ENCODE assay signal across 8 mouse cellular contexts in genomic region chr7:18991660-18992293, GRCm38 (mm10). TPM values are rescaled to one million over a fixed set of nuclear protein-coding genes. Genes with fewer than 3 reads are reported as not detected.
DNase-seq lines count a peak whose midpoint lies in the region; ATAC-seq and TF ChIP-seq lines count a peak whose summit lies in the region.
"Had no signal": no experiment of that assay in that cellular context is flagged by ENCODE, and none has a peak within 500 bp of the region (broad histone marks: within the 10 kb centered on the region; RNA-seq: fewer than 3 reads in every experiment).

No protein-coding gene starts in this region.

- WGBS in lung, adult 2 months, result 2% methylated on average over 59 of the region's 59 CpGs
- WGBS in midbrain, postnatal 0 days, result under 1% methylated on average over 55 of the region's 59 CpGs

- no peaks in the 10 kb centered on the region for H3K4me1 ChIP-seq in lung, adult 2 months (ENCODE audit: control insufficient read depth, insufficient read depth, low read length)
- H3K4me1 ChIP-seq in bone marrow macrophage, adult 2 months (ENCODE audit: control insufficient read depth, insufficient read depth, low read length), result peaks cover 7% of the 10 kb centered on the region; the same call in 1 of the 2 replicates
- no peaks in the 10 kb centered on the region for H3K4me1 ChIP-seq in embryonic fibroblast, embryonic 13.5 days (ENCODE audit: control insufficient read depth, insufficient read depth, low read length)
- peaks cover 17% of the 10 kb centered on the region for H3K4me1 ChIP-seq in midbrain, postnatal 0 days (ENCODE audit: insufficient read depth, low read length)

- H3K9me3 ChIP-seq in midbrain, postnatal 0 days (ENCODE audit: low read length), result no peaks in the 10 kb centered on the region

- peak overlapping the region; percentile 74 for H3K9ac ChIP-seq in midbrain, postnatal 0 days (replicated peaks; ENCODE audit: low read length, poor library complexity, severe bottlenecking)

- peak overlapping the region; percentile 32 for H3K4me3 ChIP-seq in lung, adult 2 months (replicated peaks; ENCODE audit: extremely low read depth, low read depth, low read length)
- peak overlapping the region; percentile 48 for H3K4me3 ChIP-seq in bone marrow macrophage, adult 2 months (ENCODE audit: insufficient read depth, low read length)
- H3K4me3 ChIP-seq in embryonic fibroblast, embryonic 13.5 days (ENCODE audit: insufficient read depth, low read length), result peak overlapping the region; percentile 69
- H3K4me3 ChIP-seq in midbrain, postnatal 0 days (ENCODE audit: low read depth, low read length), result peak overlapping the region; percentile 61

- DNase-seq in lung, adult 2 months, result peak; percentile 33
- no peak for DNase-seq in lung, adult 18-20 months
- DNase-seq in induced T-regulatory cell, adult 2 months (ENCODE audit: low read depth), result peak; percentile 59
- peak; percentile 22 for DNase-seq in midbrain, postnatal 0 days (ENCODE audit: low spot score)

- no peaks in the 10 kb centered on the region; the same call in 1 of the 2 replicates for H3K36me3 ChIP-seq in midbrain, postnatal 0 days (ENCODE audit: insufficient read depth, low read length)

- no peak for TF ChIP-seq CTCF in lung, adult 2 months (IDR thresholded peaks at IDR 0.05; ENCODE audit: insufficient read depth, low read length)
- TF ChIP-seq CTCF in bone marrow macrophage, adult 2 months (IDR thresholded peaks at IDR 0.05; ENCODE audit: low read depth, low read length), result no peak
- no peak for TF ChIP-seq CTCF in embryonic fibroblast, embryonic 13.5 days (IDR thresholded peaks at IDR 0.05; ENCODE audit: borderline replicate concordance, insufficient read depth, low read length)
- TF ChIP-seq CTCF in midbrain, postnatal 0 days (IDR thresholded peaks at IDR 0.05), result 0 out of 2 replicates have a peak, but pooled peaks have one; percentile 1

- no peaks in the 10 kb centered on the region for H3K27me3 ChIP-seq in midbrain, postnatal 0 days (ENCODE audit: insufficient read depth, low read length)

- peak overlapping the region; percentile 78 for H3K4me2 ChIP-seq in midbrain, postnatal 0 days (ENCODE audit: low read depth, low read length, poor library complexity, severe bottlenecking)

- no peak overlapping the region for H3K27ac ChIP-seq in bone marrow macrophage, adult 2 months (ENCODE audit: insufficient read depth, low read depth, low read length)
- no peak overlapping the region for H3K27ac ChIP-seq in embryonic fibroblast, embryonic 13.5 days (ENCODE audit: insufficient read depth, low read length)
- H3K27ac ChIP-seq in midbrain, postnatal 0 days (ENCODE audit: low read depth, low read length), result peak overlapping the region; percentile 69

- TF ChIP-seq POLR2A in lung, adult 2 months (IDR thresholded peaks at IDR 0.05; ENCODE audit: borderline replicate concordance, extremely low read depth, low read depth, low read length), result no peak
- no peak for TF ChIP-seq POLR2A in bone marrow macrophage, adult 2 months (IDR thresholded peaks at IDR 0.05; ENCODE audit: borderline replicate concordance, low read depth, low read length)
- no peak for TF ChIP-seq POLR2A in embryonic fibroblast, embryonic 13.5 days (IDR thresholded peaks at IDR 0.05; ENCODE audit: low read depth, low read length)

- peak; percentile 2; the same call in 1 of the 2 replicates for ATAC-seq in midbrain, postnatal 0 days (ENCODE audit: low FRiP score)
- no peak for ATAC-seq in megakaryocyte progenitor cell, adult 5-6 weeks (replicated peaks; ENCODE audit: poor library complexity)

RNA-seq across cellular contexts. Expression of gene Mypop, which starts 0.7 kb away (rescaled TPM):
- 7.2 and 10.2 TPM in 2 replicates for polyA plus RNA-seq in lung, adult 2 months (2012; rRNA removed)
- 1.0 and 1.2 TPM in 2 replicates for polyA plus RNA-seq in bone marrow macrophage, adult 2 months (2012; ENCODE audit: insufficient read depth, insufficient read length, missing spikeins)
- polyA plus RNA-seq in embryonic fibroblast, embryonic 13.5 days (2011; ENCODE audit: insufficient read length, low read depth, missing spikeins), result 8.4 and 10.6 TPM in 2 replicates
- 16.0 and 21.2 TPM in 2 replicates for total RNA-seq in midbrain, postnatal 0 days (2014; rRNA removed)
- polyA plus RNA-seq in midbrain, postnatal 0 days (2015; fragmentation: Nextera tagmentation; extraction: Ambion mirVana), result 4.7 and 5.0 TPM in 2 replicates
- 0.17 TPM in 1 of 2 replicates, not detected in the other for total RNA-seq in megakaryocyte progenitor cell, adult 5-6 weeks (2015)
- total RNA-seq in megakaryocyte progenitor cell, adult 5-6 weeks (2017), result not detected in 2 replicates

RNA-seq across cellular contexts. Expression of gene Nanos2, which starts 4.6 kb away (rescaled TPM):
- 0.07 and 0.09 TPM in 2 replicates for polyA plus RNA-seq in lung, adult 2 months (2012; rRNA removed)
- polyA plus RNA-seq in bone marrow macrophage, adult 2 months (2012; ENCODE audit: insufficient read depth, insufficient read length, missing spikeins), result not detected in 2 replicates
- not detected in 2 replicates for polyA plus RNA-seq in embryonic fibroblast, embryonic 13.5 days (2011; ENCODE audit: insufficient read length, low read depth, missing spikeins)
- 1.7 and 3.7 TPM in 2 replicates for total RNA-seq in midbrain, postnatal 0 days (2014; rRNA removed)
- 0.59 and 1.3 TPM in 2 replicates for polyA plus RNA-seq in midbrain, postnatal 0 days (2015; fragmentation: Nextera tagmentation; extraction: Ambion mirVana)
- not detected in 2 replicates for total RNA-seq in megakaryocyte progenitor cell, adult 5-6 weeks (2015)
- not detected in 2 replicates for total RNA-seq in megakaryocyte progenitor cell, adult 5-6 weeks (2017)
- polyA plus RNA-seq: gonadal fat pad, adult 2 months had no signal

RNA-seq across cellular contexts. Expression of gene Irf2bp1, which starts 12.1 kb away (rescaled TPM):
- 34.7 and 39.9 TPM in 2 replicates for polyA plus RNA-seq in lung, adult 2 months (2012; rRNA removed)
- polyA plus RNA-seq in bone marrow macrophage, adult 2 months (2012; ENCODE audit: insufficient read depth, insufficient read length, missing spikeins), result 16.4 and 17.5 TPM in 2 replicates
- 13.2 and 15.6 TPM in 2 replicates for polyA plus RNA-seq in embryonic fibroblast, embryonic 13.5 days (2011; ENCODE audit: insufficient read length, low read depth, missing spikeins)
- 115 and 133 TPM in 2 replicates for total RNA-seq in midbrain, postnatal 0 days (2014; rRNA removed)
- polyA plus RNA-seq in midbrain, postnatal 0 days (2015; fragmentation: Nextera tagmentation; extraction: Ambion mirVana), result 25.6 and 26.1 TPM in 2 replicates
- 16.4 and 16.8 TPM in 2 replicates for total RNA-seq in megakaryocyte progenitor cell, adult 5-6 weeks (2015)
- 12.5 and 13.1 TPM in 2 replicates for total RNA-seq in megakaryocyte progenitor cell, adult 5-6 weeks (2017)

RNA-seq across cellular contexts. Expression of gene Foxa3, which starts 31.6 kb away (rescaled TPM):
- 0.39 and 0.60 TPM in 2 replicates for polyA plus RNA-seq in lung, adult 2 months (2012; rRNA removed)
- not detected in 2 replicates for polyA plus RNA-seq in bone marrow macrophage, adult 2 months (2012; ENCODE audit: insufficient read depth, insufficient read length, missing spikeins)
- not detected in 2 replicates for polyA plus RNA-seq in embryonic fibroblast, embryonic 13.5 days (2011; ENCODE audit: insufficient read length, low read depth, missing spikeins)
- not detected in 2 replicates for total RNA-seq in midbrain, postnatal 0 days (2014; rRNA removed)
- polyA plus RNA-seq in midbrain, postnatal 0 days (2015; fragmentation: Nextera tagmentation; extraction: Ambion mirVana), result not detected in 2 replicates
- not detected in 2 replicates for total RNA-seq in megakaryocyte progenitor cell, adult 5-6 weeks (2015)
- not detected in 2 replicates for total RNA-seq in megakaryocyte progenitor cell, adult 5-6 weeks (2017)

RNA-seq across cellular contexts. Expression of gene Sympk, which starts 32.4 kb away (rescaled TPM):
- 69.3 and 76.1 TPM in 2 replicates for polyA plus RNA-seq in lung, adult 2 months (2012; rRNA removed)
- polyA plus RNA-seq in bone marrow macrophage, adult 2 months (2012; ENCODE audit: insufficient read depth, insufficient read length, missing spikeins), result 61.9 and 64.4 TPM in 2 replicates
- 72.6 and 78.3 TPM in 2 replicates for polyA plus RNA-seq in embryonic fibroblast, embryonic 13.5 days (2011; ENCODE audit: insufficient read length, low read depth, missing spikeins)
- total RNA-seq in midbrain, postnatal 0 days (2014; rRNA removed), result 73.5 and 74.2 TPM in 2 replicates
- polyA plus RNA-seq in midbrain, postnatal 0 days (2015; fragmentation: Nextera tagmentation; extraction: Ambion mirVana), result 19.5 and 19.7 TPM in 2 replicates
- 58.1 and 74.7 TPM in 2 replicates for total RNA-seq in megakaryocyte progenitor cell, adult 5-6 weeks (2015)
- 44.9 and 48.6 TPM in 2 replicates for total RNA-seq in megakaryocyte progenitor cell, adult 5-6 weeks (2017)

Comparison
In these comparisons a context has a peak if more than half of its experiments do, and no peak if none do; other contexts are left out.
1. DNase-seq: peak in lung, adult 2 months (single experiment), induced T-regulatory cell, adult 2 months (single experiment) and midbrain, postnatal 0 days (single experiment); none in lung, adult 18-20 months (0 of 2).
2. Peak in every context shown above with its lines, with median percentiles within 50 percentile points of each other: H3K4me3 ChIP-seq.